Comparison of ENCODE assay signal across 11 mouse cellular contexts in the genomic region with DNA sequence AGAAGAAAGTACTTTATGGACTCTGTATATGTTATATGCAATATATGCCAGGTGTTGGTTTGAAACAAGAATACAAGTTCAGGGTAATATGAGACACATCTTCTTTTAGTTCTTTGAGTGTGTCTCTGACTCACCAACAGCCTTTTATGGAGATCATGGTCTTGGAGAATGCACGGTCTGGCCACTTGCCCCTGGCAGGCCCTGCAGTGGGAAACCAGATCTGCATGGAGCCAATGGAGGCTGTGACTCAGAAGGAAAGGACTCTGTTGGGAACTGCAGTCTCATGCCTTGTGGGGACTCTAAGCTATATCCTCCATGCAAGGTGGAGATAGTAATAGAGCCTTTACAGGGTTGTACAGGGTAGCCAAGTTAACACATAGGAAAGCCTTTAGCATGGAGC. TPM values are rescaled to one million over a fixed set of nuclear protein-coding genes. Genes with fewer than 3 reads are reported as not detected.
A peak's percentile ranks its signal among the peaks of the same experiment; 100 is the strongest.
DNase-seq lines count a peak whose midpoint lies in the region; ATAC-seq and TF ChIP-seq lines count a peak whose summit lies in the region.
"Had no signal": no experiment of that assay in that cellular context is flagged by ENCODE, and none has a peak within 500 bp of the region (broad histone marks: within the 10 kb centered on the region; RNA-seq: fewer than 3 reads in every experiment).

No protein-coding gene starts in this region.

- intact Hi-C loops in heart, postnatal 25 days (cut with DNase I), result no loop called here

- no peak overlapping the region for H3K4me3 ChIP-seq in heart, embryonic 10.5 days
- H3K4me3 ChIP-seq in C2C12 (ENCODE audit: insufficient read depth, poor library complexity, severe bottlenecking), result no peak overlapping the region
- no peak overlapping the region for H3K4me3 ChIP-seq in brown adipose tissue, adult 24 weeks (ENCODE audit: insufficient read depth, low read depth, low read length)

- no peak for TF ChIP-seq CTCF in C2C12 (IDR thresholded peaks at IDR 0.05; ENCODE audit: control insufficient read depth, insufficient read depth, insufficient read length)

- no peaks in the 10 kb centered on the region for H3K27me3 ChIP-seq in heart, embryonic 10.5 days (ENCODE audit: insufficient read depth, poor library complexity, severe bottlenecking)
- H3K27me3 ChIP-seq in C2C12 (ENCODE audit: control insufficient read depth, insufficient read depth, insufficient read length), result no peaks in the 10 kb centered on the region

- no peaks in the 10 kb centered on the region for H3K79me3 ChIP-seq in C2C12 (ENCODE audit: low read depth)

- peaks cover 6% of the 10 kb centered on the region; the same call in 1 of the 2 replicates for H3K4me1 ChIP-seq in heart, embryonic 10.5 days
- H3K4me1 ChIP-seq in brown adipose tissue, adult 24 weeks (ENCODE audit: control insufficient read depth, insufficient read depth, insufficient read length, low read length), result peaks cover 11% of the 10 kb centered on the region; the same call in 1 of the 2 replicates

- 64% methylated on average over 1 of the region's 1 CpGs for WGBS in heart, embryonic 10.5 days

- no peaks in the 10 kb centered on the region for H3K9me3 ChIP-seq in heart, embryonic 10.5 days

- H3K27ac ChIP-seq in heart, embryonic 10.5 days, result no peak overlapping the region
- peak overlapping the region; percentile 93 for H3K27ac ChIP-seq in brown adipose tissue, adult 24 weeks (replicated peaks; ENCODE audit: low read depth, low read length)
- H3K27ac ChIP-seq: macrophage had no signal

- H3K79me2 ChIP-seq in C2C12 (ENCODE audit: control insufficient read depth, insufficient read depth), result no peaks in the 10 kb centered on the region

- no peaks in the 10 kb centered on the region for H3K36me3 ChIP-seq in heart, embryonic 10.5 days
- H3K36me3 ChIP-seq in C2C12 (ENCODE audit: control insufficient read depth, insufficient read depth), result no peaks in the 10 kb centered on the region

- no peak overlapping the region for H3ac ChIP-seq in C2C12 (ENCODE audit: control insufficient read depth, insufficient read length, low read depth)

- ATAC-seq in cerebellum, adult (ENCODE audit: insufficient number of reproducible peaks, low FRiP score, low TSS enrichment), result no peak

- DNase-seq in heart, adult 18-20 months, result peak; percentile 83 to 87
- DNase-seq in heart, embryonic 10.5 days (ENCODE audit: low spot score), result no peak
- peak; percentile 63 for DNase-seq in heart, postnatal 25 days (ENCODE audit: low spot score)
- no peak for DNase-seq in cerebellum, postnatal 25 days
- DNase-seq in B cell, adult 2 months, result no peak
- DNase-seq: cerebellum, adult 8-10 months; right cerebral cortex, adult 18-20 months had no signal

TF ChIP-seq in C2C12, 6 proteins besides CTCF, POLR2A, EP300 and RAD21:
- TF ChIP-seq MYOG (IDR thresholded peaks at IDR 0.05; ENCODE audit: control insufficient read depth, extremely low read depth, insufficient read length), result no peak
- TF ChIP-seq MAX (IDR thresholded peaks at IDR 0.05), result no peak
- peak; percentile 65 for TF ChIP-seq FOSL1 (IDR thresholded peaks at IDR 0.05; ENCODE audit: insufficient read depth, low read length, poor library complexity, severe bottlenecking)

RNA-seq across cellular contexts. Expression of a gene that starts 12.5 kb away (rescaled TPM):
- 10 to 100 TPM; 38.9 to 39.3 TPM for total RNA-seq in heart, adult 18-20 months (2021)
- 173 and 179 TPM in 2 replicates for polyA plus RNA-seq in heart, embryonic 10.5 days (2016; fragmentation: Nextera tagmentation; extraction: Ambion mirVana)
- 115 TPM for polyA plus RNA-seq in C2C12 (2012; fragmentation: generic; extraction: Trizol)
- polyA plus RNA-seq in brown adipose tissue, adult 24 weeks (2012; ENCODE audit: insufficient read depth, insufficient read length, missing spikeins), result 40.1 and 45.5 TPM in 2 replicates
- 10 to 100 TPM; 42.6 to 46.1 TPM for total RNA-seq in heart, postnatal 25 days (2021)

RNA-seq across cellular contexts. Expression of a gene that starts 24.2 kb away (rescaled TPM):
- 100 to 1,000 TPM; 335 to 351 TPM for total RNA-seq in heart, adult 18-20 months (2021)
- 999 and 1,260 TPM in 2 replicates for polyA plus RNA-seq in heart, embryonic 10.5 days (2016; fragmentation: Nextera tagmentation; extraction: Ambion mirVana)
- polyA plus RNA-seq in C2C12 (2012; fragmentation: generic; extraction: Trizol), result 353 TPM
- 367 and 450 TPM in 2 replicates for polyA plus RNA-seq in brown adipose tissue, adult 24 weeks (2012; ENCODE audit: insufficient read depth, insufficient read length, missing spikeins)
- 100 to 1,000 TPM; 279 to 311 TPM for total RNA-seq in heart, postnatal 25 days (2021)

RNA-seq across cellular contexts. Expression of a gene that starts 36.5 kb away (rescaled TPM):
- total RNA-seq in heart, adult 18-20 months (2021), result 10 to 100 TPM; 21.1 to 23.9 TPM
- 31.6 and 44.0 TPM in 2 replicates for polyA plus RNA-seq in heart, embryonic 10.5 days (2016; fragmentation: Nextera tagmentation; extraction: Ambion mirVana)
- polyA plus RNA-seq in C2C12 (2012; fragmentation: generic; extraction: Trizol), result 44.4 TPM
- polyA plus RNA-seq in brown adipose tissue, adult 24 weeks (2012; ENCODE audit: insufficient read depth, insufficient read length, missing spikeins), result 21.0 and 31.7 TPM in 2 replicates
- total RNA-seq in heart, postnatal 25 days (2021), result 10 to 100 TPM; 19.5 to 21.9 TPM

RNA-seq across cellular contexts. Expression of a gene that starts 38.7 kb away (rescaled TPM):
- total RNA-seq in heart, adult 18-20 months (2021), result 10 to 100 TPM; 10.8 to 12.2 TPM
- 34.8 and 44.5 TPM in 2 replicates for polyA plus RNA-seq in heart, embryonic 10.5 days (2016; fragmentation: Nextera tagmentation; extraction: Ambion mirVana)
- polyA plus RNA-seq in C2C12 (2012; fragmentation: generic; extraction: Trizol), result 43.5 TPM
- polyA plus RNA-seq in brown adipose tissue, adult 24 weeks (2012; ENCODE audit: insufficient read depth, insufficient read length, missing spikeins), result 7.9 and 15.3 TPM in 2 replicates
- total RNA-seq in heart, postnatal 25 days (2021), result 10 to 100 TPM in 1 of 2 experiments, 1 to 10 TPM in 1; 8.5 to 10.3 TPM

RNA-seq across cellular contexts. Expression of a gene that starts 39.5 kb away (rescaled TPM):
- total RNA-seq in heart, adult 18-20 months (2021), result 1 to 10 TPM in 1 of 2 experiments, under 1 TPM in 1; 0.74 to 1.3 TPM
- 2.3 and 2.5 TPM in 2 replicates for polyA plus RNA-seq in heart, embryonic 10.5 days (2016; fragmentation: Nextera tagmentation; extraction: Ambion mirVana)
- polyA plus RNA-seq in C2C12 (2012; fragmentation: generic; extraction: Trizol), result 2.3 TPM
- not detected in 2 replicates for polyA plus RNA-seq in brown adipose tissue, adult 24 weeks (2012; ENCODE audit: insufficient read depth, insufficient read length, missing spikeins)
- total RNA-seq in heart, postnatal 25 days (2021), result 1 to 10 TPM; 1.2 to 1.6 TPM

Comparison
In these comparisons a context has a peak if more than half of its experiments do, and no peak if none do; other contexts are left out.
1. DNase-seq: peak in heart, adult 18-20 months (2 of 2) and heart, postnatal 25 days (single experiment); none in heart, embryonic 10.5 days (single experiment), cerebellum, postnatal 25 days (0 of 2) and B cell, adult 2 months (0 of 2).